Mouse (Mus musculus): ENCODE measurements around the gene Acox3. TPM values are rescaled to one million over a fixed set of nuclear protein-coding genes. Genes with fewer than 3 reads are reported as not detected.

The Acox3 gene
- polyA plus RNA-seq, 1 experiment from 2014 or later, result 2.2 TPM

DNA sequence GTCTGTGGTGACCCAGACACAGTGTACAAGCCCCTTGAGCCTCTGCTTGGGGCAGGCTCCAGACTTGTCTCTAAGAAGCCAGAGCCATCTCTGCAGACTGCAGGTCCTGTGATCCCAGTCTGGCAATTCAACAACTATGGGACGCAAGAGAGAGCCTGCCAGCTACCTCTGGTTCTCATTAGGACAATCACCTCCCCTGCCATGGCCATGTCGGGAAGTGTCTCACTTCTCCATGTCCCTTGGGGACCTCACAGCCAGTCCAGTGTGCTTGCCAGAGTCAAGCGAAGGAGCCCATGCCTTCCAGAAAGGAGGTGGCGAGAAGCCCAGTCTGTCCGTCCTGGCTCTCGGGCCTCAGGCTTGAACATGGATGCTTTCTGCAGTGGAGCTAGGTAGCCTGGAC lies 50.0 kb downstream of the Acox3 start:
- no peak overlapping the region for H3K4me3 ChIP-seq (replicated peaks)

DNA sequence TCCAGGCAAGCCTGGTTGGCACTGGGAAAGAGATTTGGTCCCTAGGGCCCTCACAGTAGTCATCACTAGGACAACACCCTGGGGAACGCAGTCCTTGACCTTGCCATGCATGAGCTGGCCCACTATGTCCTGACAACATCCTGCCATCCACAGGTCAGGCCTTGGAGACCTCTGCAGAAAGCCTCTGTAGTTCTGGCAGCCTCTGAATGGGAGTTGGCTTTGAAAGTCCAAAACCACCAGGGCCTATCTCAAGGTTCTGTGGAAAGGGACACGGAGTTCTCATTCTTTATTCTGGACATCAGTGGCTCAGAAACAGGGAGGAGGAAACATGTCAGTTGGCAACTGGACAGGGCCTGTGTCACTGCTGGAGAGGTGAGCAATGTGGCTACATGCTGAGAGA lies 53.2 kb downstream of the Acox3 start:
- H3K4me1 ChIP-seq (replicated peaks), result no peaks in the 10 kb centered on the region
- no peak overlapping the region for H3K9ac ChIP-seq
- H3K9me3 ChIP-seq (replicated peaks), result no peaks in the 10 kb centered on the region
- H3K4me3 ChIP-seq (replicated peaks), result no peak overlapping the region
- DNase-seq (no peak), ATAC-seq (ENCODE audit: low read depth) (no peak)
- H3K27me3 ChIP-seq, result no peaks in the 10 kb centered on the region
- H3K36me3 ChIP-seq, result no peaks in the 10 kb centered on the region
- H3K27ac ChIP-seq, result no peak overlapping the region
- no peak overlapping the region for H3K4me2 ChIP-seq
- 72% methylated on average over 2 of the region's 2 CpGs for WGBS (ENCODE audit: insufficient replicate concordance)

More for the DNA sequence above, 50.0 kb downstream of the Acox3 start:
- DNase-seq (no peak), ATAC-seq (ENCODE audit: low read depth) (no peak)
- no peaks in the 10 kb centered on the region for H3K27me3 ChIP-seq
- H3K9ac ChIP-seq, result no peak overlapping the region
- WGBS (ENCODE audit: insufficient replicate concordance), result 66% methylated on average over 6 of the region's 6 CpGs
- H3K9me3 ChIP-seq (replicated peaks), result no peaks in the 10 kb centered on the region
- no peaks in the 10 kb centered on the region for H3K36me3 ChIP-seq
- H3K4me1 ChIP-seq (replicated peaks), result no peaks in the 10 kb centered on the region
- no peak overlapping the region for H3K27ac ChIP-seq
- H3K4me2 ChIP-seq, result no peak overlapping the region

DNA sequence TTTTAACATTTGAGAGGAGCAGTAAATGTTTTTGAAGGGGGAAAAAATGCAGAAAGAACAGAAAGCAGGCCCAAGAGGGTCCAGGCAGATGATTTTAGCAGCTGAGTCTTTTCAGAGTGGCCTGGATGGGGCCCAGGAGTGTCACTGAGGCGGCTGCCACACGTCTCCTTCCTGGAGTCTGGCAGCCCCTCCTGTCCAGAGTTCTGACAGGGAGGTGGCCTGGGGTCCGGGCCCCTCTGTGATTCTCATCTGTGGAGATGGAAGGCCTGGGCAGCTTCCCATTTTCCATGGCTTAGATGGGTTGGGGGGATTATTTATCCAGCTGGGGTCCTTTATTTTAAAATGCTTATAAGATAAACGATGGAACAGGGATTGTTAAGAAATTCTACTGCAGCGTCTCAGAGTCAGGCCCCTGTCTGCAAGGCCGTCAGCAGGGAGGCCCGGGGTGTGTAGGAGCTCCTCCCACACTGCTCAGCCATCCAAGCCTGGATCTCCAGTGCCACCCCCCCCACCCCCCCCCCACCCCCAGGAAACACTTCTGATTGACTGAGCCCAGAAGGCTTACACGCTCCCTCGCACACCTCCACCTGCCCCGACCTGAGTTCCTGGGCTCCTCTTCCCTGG lies 59.2 kb downstream of the Acox3 start:
- no peaks in the 10 kb centered on the region for H3K27me3 ChIP-seq
- no peaks in the 10 kb centered on the region for H3K4me1 ChIP-seq (replicated peaks)
- no peaks in the 10 kb centered on the region for H3K36me3 ChIP-seq
- H3K9ac ChIP-seq, result no peak overlapping the region
- DNase-seq (no peak), ATAC-seq (ENCODE audit: low read depth) (no peak)
- H3K4me3 ChIP-seq (replicated peaks), result no peak overlapping the region
- no peaks in the 10 kb centered on the region for H3K9me3 ChIP-seq (replicated peaks)
- no peak overlapping the region for H3K27ac ChIP-seq
- H3K4me2 ChIP-seq, result no peak overlapping the region
- 60% methylated on average over 10 of the region's 10 CpGs for WGBS (ENCODE audit: insufficient replicate concordance)

DNA sequence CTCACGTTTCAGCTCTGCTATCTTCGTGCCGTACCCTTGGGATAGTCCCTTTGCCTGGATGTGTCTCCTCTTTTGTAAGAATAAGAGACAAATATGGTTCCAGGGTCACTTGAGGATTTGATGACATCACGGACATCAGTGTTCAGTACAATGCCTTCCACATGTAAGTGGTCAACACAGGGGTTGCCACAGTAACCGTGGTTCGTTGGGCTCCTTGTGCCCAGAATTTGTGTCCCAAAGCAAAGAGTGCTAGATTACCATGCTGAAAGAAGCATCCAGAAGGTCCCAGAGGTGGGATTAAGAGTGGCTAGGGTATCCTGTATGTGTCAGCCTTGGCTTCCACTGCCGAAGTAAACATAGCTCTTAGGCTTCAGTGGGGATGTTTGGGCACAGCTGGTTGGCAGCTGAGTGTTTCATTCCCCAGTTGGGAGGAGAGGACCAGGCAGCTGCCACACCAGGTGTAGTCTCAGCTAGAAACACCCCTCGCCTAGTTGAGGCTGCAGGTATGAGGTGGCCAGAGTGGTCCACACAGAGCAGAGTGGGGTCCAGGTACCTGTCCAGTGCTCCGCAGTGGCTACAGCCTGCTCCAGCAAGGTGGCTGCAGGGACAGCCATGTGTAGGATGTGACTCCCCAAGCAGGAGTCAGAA lies 60.7 kb downstream of the Acox3 start:
- Histone ChIP-seq H3K9me3 (replicated peaks) (no peaks in the 10 kb centered on the region), H3K4me2 (no peak overlapping the region), H3K9ac (no peak overlapping the region), H3K27ac (no peak overlapping the region), H3K27me3 (no peaks in the 10 kb centered on the region), H3K4me3 (replicated peaks) (no peak overlapping the region), H3K4me1 (replicated peaks) (no peaks in the 10 kb centered on the region), H3K36me3 (no peaks in the 10 kb centered on the region)
- DNase-seq (no peak), ATAC-seq (ENCODE audit: low read depth) (no peak)
- WGBS (ENCODE audit: insufficient replicate concordance), result 66% methylated on average over 9 of the region's 9 CpGs

DNA sequence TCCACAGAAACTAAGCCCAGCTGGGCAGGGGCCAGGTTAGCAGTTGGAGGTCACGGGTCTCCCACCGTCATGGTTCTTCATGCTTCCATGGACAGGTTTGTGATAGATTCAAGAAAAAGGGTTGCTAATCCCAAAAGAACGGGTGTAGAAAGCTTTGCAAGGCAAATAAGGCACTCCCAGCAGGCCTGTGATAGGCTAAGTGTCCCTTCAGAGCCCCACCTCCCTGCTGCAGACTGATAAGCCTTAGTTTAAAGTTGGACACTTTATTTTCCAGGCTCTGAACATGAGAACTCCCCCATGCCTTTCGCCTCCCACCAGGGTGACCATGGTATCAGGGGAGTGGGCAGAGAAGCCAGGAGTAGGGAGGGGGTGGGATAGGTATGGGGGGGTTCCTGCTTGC lies 61.2 kb downstream of the Acox3 start:
- H3K4me3 ChIP-seq (replicated peaks), result no peak overlapping the region
- no peak overlapping the region for H3K4me2 ChIP-seq
- DNase-seq (no peak), ATAC-seq (ENCODE audit: low read depth) (no peak)
- H3K4me1 ChIP-seq (replicated peaks), result no peaks in the 10 kb centered on the region
- no peaks in the 10 kb centered on the region for H3K36me3 ChIP-seq
- no peaks in the 10 kb centered on the region for H3K9me3 ChIP-seq (replicated peaks)
- no peak overlapping the region for H3K27ac ChIP-seq
- WGBS (ENCODE audit: insufficient replicate concordance), result 45% methylated on average over 4 of the region's 4 CpGs
- H3K27me3 ChIP-seq, result no peaks in the 10 kb centered on the region
- H3K9ac ChIP-seq, result no peak overlapping the region

DNA sequence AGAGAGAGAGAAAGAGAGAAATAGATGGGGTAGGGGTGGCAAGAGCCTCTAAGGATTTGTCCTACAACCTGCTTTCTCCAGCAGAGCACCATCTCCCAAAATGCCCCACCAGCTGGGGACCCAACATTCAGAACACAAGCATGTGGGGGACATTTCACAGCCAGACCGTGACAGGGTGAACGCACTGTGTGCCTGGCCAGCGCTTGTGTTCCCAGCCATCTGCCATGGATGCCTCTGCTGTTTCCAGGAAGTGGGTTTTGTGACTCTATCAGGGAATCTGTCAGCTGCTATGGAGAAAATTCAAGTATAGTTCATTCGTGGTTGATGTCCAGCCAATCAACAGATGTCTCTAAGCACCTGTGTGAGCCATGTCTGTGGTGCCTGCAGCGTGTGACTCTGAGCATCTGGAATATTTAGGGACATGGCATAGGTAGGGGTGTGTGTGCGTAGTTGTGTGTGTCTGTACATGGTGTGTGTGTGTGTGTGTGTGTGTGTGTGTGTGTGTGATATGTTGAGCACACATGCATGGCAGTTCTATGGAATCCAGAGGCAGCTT lies 63.2 kb downstream of the Acox3 start:
- Histone ChIP-seq H3K9ac (no peak overlapping the region), H3K4me2 (no peak overlapping the region), H3K4me3 (replicated peaks) (no peak overlapping the region), H3K27ac (no peak overlapping the region), H3K9me3 (replicated peaks) (no peaks in the 10 kb centered on the region), H3K4me1 (replicated peaks) (no peaks in the 10 kb centered on the region), H3K36me3 (no peaks in the 10 kb centered on the region), H3K27me3 (no peaks in the 10 kb centered on the region)
- no peak for ATAC-seq (ENCODE audit: low read depth)
- 55% methylated on average over 6 of the region's 6 CpGs for WGBS (ENCODE audit: insufficient replicate concordance)
- DNase-seq, result no peak

DNA sequence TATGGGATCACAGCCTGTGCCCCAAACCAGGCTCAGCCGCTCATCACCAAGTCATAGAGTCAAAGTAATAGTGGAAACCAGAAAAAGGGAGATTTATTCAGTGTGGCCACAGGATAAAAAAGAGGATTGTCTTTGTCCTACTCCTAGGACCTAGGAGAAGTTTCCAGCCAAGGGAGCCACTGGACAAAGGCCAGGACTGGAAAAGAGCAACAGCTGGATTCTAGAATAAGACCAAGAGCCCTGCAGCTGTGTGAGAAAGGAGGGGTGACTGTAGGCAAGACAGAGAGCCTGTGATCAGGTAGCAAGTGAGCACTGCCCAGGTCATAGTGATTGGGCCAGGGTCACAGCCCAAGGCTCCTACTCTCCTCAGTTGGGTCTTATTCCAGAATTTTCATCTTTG lies 64.1 kb downstream of the Acox3 start:
- Histone ChIP-seq H3K9me3 (replicated peaks) (no peaks in the 10 kb centered on the region), H3K36me3 (no peaks in the 10 kb centered on the region), H3K27me3 (no peaks in the 10 kb centered on the region), H3K9ac (no peak overlapping the region), H3K4me1 (replicated peaks) (no peaks in the 10 kb centered on the region), H3K4me2 (no peak overlapping the region), H3K27ac (no peak overlapping the region), H3K4me3 (replicated peaks) (no peak overlapping the region)
- ATAC-seq (ENCODE audit: low read depth) (no peak), DNase-seq (no peak)
- WGBS (ENCODE audit: insufficient replicate concordance), result 60% methylated on average over 1 of the region's 1 CpGs

DNA sequence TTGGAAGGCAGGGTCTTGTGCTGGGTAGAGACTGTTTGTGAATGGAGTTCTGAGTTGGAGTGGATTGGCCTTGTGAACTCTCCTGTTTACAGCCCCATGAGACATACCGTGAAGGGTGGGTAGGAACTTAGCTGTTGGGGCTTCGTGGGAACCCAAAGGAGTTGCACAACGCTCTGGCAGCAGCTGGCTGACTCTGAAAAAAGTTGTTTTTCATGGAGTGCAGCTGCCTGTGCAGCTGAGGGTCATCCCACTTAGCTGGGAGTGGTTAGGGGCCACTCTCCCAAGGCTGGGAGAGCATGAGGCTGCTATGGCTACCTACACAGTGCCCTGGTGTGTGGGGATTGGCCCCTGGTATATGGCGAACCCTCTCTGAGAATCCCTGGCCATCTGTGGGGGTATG lies 64.7 kb downstream of the Acox3 start:
- Histone ChIP-seq H3K27ac (no peak overlapping the region), H3K4me2 (no peak overlapping the region), H3K9ac (no peak overlapping the region), H3K4me3 (replicated peaks) (no peak overlapping the region), H3K27me3 (no peaks in the 10 kb centered on the region), H3K4me1 (replicated peaks) (no peaks in the 10 kb centered on the region), H3K9me3 (replicated peaks) (no peaks in the 10 kb centered on the region), H3K36me3 (no peaks in the 10 kb centered on the region)
- ATAC-seq (ENCODE audit: low read depth) (no peak), DNase-seq (no peak)
- WGBS (ENCODE audit: insufficient replicate concordance), result 46% methylated on average over 4 of the region's 4 CpGs

DNA sequence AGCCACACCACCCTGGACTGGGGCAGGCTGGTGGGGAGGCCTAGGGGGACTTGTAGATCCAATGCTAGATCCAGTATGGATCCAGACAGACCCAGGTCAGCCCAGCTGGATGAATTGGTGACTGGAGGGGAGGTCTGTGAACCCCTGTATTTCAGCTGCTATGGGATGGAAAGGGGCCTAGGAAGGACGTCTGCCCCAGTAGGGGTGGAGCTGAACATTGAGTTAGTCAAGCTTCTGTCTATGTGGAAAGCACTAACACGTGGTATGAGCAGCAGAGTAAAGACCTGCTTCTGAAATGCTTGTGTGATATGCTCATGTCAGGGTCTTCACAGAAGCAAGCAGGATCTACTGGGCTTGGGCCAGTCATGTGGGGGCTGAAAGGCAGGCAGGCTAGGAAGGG lies 65.4 kb downstream of the Acox3 start:
- H3K9ac ChIP-seq, result no peak overlapping the region
- 36% methylated on average over 2 of the region's 2 CpGs for WGBS (ENCODE audit: insufficient replicate concordance)
- H3K4me2 ChIP-seq, result no peak overlapping the region
- DNase-seq (no peak), ATAC-seq (ENCODE audit: low read depth) (no peak)
- H3K27me3 ChIP-seq, result no peaks in the 10 kb centered on the region
- no peaks in the 10 kb centered on the region for H3K4me1 ChIP-seq (replicated peaks)
- no peaks in the 10 kb centered on the region for H3K36me3 ChIP-seq
- no peak overlapping the region for H3K4me3 ChIP-seq (replicated peaks)
- no peak overlapping the region for H3K27ac ChIP-seq
- H3K9me3 ChIP-seq (replicated peaks), result no peaks in the 10 kb centered on the region

DNA sequence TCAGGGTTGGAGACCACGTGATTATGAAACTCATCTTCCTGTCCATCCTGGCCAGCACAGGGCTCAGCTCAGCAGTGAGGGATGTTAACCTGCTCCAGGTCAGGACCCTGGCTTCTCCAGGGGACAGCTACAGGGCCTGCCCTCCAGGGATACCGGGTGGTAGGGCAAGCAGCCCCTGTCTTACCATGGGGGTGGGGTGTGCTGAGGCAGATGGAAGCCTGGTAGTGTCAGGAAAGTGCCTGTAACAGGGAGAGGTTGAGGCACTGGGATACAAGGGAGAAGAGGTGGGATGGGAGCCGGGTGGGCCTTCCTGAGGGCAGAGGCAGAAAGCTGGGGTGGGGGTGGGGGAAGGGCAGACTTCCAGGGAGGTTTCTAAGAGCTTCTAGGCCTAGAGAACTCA lies 69.5 kb downstream of the Acox3 start:
- Histone ChIP-seq H3K36me3 (no peaks in the 10 kb centered on the region), H3K4me3 (replicated peaks) (no peak overlapping the region), H3K27ac (no peak overlapping the region), H3K4me1 (replicated peaks) (no peaks in the 10 kb centered on the region), H3K27me3 (no peaks in the 10 kb centered on the region), H3K9ac (no peak overlapping the region), H3K4me2 (no peak overlapping the region), H3K9me3 (replicated peaks) (no peaks in the 10 kb centered on the region)
- ATAC-seq (ENCODE audit: low read depth), result no peak
- 60% methylated on average over 3 of the region's 3 CpGs for WGBS (ENCODE audit: insufficient replicate concordance)
- DNase-seq, result no peak

DNA sequence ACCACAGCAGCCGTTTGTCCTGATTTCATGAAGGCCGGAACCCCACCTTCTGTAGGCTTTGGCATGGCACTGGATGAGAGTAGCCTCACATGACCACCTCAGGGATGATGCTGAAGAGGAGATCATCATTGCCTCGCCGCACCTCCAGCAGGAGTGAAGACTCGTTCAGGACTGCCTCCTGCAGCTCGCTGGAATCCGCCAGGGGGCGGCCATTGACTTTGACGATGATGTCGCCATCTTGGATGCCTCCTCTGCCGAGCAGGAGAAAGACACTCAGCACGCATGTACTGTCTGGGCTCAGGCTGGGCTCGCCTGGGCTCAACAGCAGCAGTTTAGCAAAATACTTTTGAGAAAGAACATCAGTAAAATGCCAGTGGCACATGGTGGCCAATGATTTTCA lies 70.0 kb downstream of the Acox3 start:
- ATAC-seq (ENCODE audit: low read depth) (no peak), DNase-seq (no peak)
- no peaks in the 10 kb centered on the region for H3K27me3 ChIP-seq
- no peak overlapping the region for H3K4me3 ChIP-seq (replicated peaks)
- no peak overlapping the region for H3K27ac ChIP-seq
- H3K4me2 ChIP-seq, result no peak overlapping the region
- no peak overlapping the region for H3K9ac ChIP-seq
- 72% methylated on average over 13 of the region's 13 CpGs for WGBS (ENCODE audit: insufficient replicate concordance)
- H3K9me3 ChIP-seq (replicated peaks), result no peaks in the 10 kb centered on the region
- no peaks in the 10 kb centered on the region for H3K4me1 ChIP-seq (replicated peaks)
- H3K36me3 ChIP-seq, result no peaks in the 10 kb centered on the region
